Mouse (Mus musculus): ENCODE results near the gene Slitrk4. TPM values are rescaled to one million over a fixed set of nuclear protein-coding genes. Genes with fewer than 3 reads are reported as not detected.

The Slitrk4 gene
- polyA plus RNA-seq (2015; fragmentation: Nextera tagmentation; extraction: Ambion mirVana), result 8.9 and 9.3 TPM in 2 replicates

GRCm38 (mm10) chrX:64276290-64277125 is at the start of gene Slitrk4:
Gene Slitrk4 (minus strand): TSS chrX:64276996.
- no peaks in the 10 kb centered on the region for H3K27me3 ChIP-seq
- peak; percentile 81 for ATAC-seq
- peak within 1 kb of the TSS; percentile 82 for H3K27ac ChIP-seq
- peak within 1 kb of the TSS; percentile 59 for H3K4me2 ChIP-seq (replicated peaks)
- peak within 1 kb of the TSS; percentile 55 for H3K4me3 ChIP-seq (replicated peaks)
- no peaks in the 10 kb centered on the region for H3K9me3 ChIP-seq
- H3K9ac ChIP-seq (replicated peaks), result peak within 1 kb of the TSS; percentile 69
- no peaks in the 10 kb centered on the region for H3K4me1 ChIP-seq (replicated peaks)
- no peaks in the 10 kb centered on the region for H3K36me3 ChIP-seq
- WGBS, result 17% methylated on average over 51 of the region's 54 CpGs

- WGBS, result 83% methylated on average over 2 of the region's 2 CpGs
- no peaks in the 10 kb centered on the region for H3K4me1 ChIP-seq (replicated peaks)
- no peak overlapping the region for H3K4me3 ChIP-seq (replicated peaks)
- no peaks in the 10 kb centered on the region for H3K27me3 ChIP-seq
- H3K36me3 ChIP-seq, result no peaks in the 10 kb centered on the region
- no peak for ATAC-seq
- no peak overlapping the region for H3K4me2 ChIP-seq (replicated peaks)
- H3K9me3 ChIP-seq, result no peaks in the 10 kb centered on the region
- no peak overlapping the region for H3K27ac ChIP-seq
- H3K9ac ChIP-seq (replicated peaks), result no peak overlapping the region
Observed at GRCm38 (mm10) chrX:64319501-64319900, 42.7 kb upstream of the Slitrk4 start.

- H3K9me3 ChIP-seq, result no peaks in the 10 kb centered on the region
- H3K4me3 ChIP-seq (replicated peaks), result peak overlapping the region; percentile 55
- no peak overlapping the region for H3K9ac ChIP-seq (replicated peaks)
- H3K4me1 ChIP-seq (replicated peaks), result no peaks in the 10 kb centered on the region
- H3K36me3 ChIP-seq, result no peaks in the 10 kb centered on the region
- peak overlapping the region; percentile 59 for H3K4me2 ChIP-seq (replicated peaks)
- 23% methylated on average over 6 of the region's 6 CpGs for WGBS
- H3K27ac ChIP-seq, result no peak overlapping the region
- no peaks in the 10 kb centered on the region for H3K27me3 ChIP-seq
- peak; percentile 38 for ATAC-seq
Observed at GRCm38 (mm10) chrX:64277991-64278301, 1.1 kb upstream of the Slitrk4 start.

GRCm38 (mm10) chrX:64277126-64277990 is 562 bp upstream of the Slitrk4 start:
- Histone ChIP-seq H3K9ac (replicated peaks) (peak overlapping the region; percentile 69), H3K9me3 (no peaks in the 10 kb centered on the region), H3K4me3 (replicated peaks) (peak overlapping the region; percentile 55), H3K4me1 (replicated peaks) (no peaks in the 10 kb centered on the region), H3K27ac (peak overlapping the region; percentile 82), H3K36me3 (no peaks in the 10 kb centered on the region), H3K4me2 (replicated peaks) (peak overlapping the region; percentile 59), H3K27me3 (no peaks in the 10 kb centered on the region)
- 22% methylated on average over 19 of the region's 22 CpGs for WGBS
- peak; percentile 48 for ATAC-seq

GRCm38 (mm10) chrX:64275501-64276289 is 1.1 kb downstream of the Slitrk4 start:
- H3K4me1 ChIP-seq (replicated peaks), result no peaks in the 10 kb centered on the region
- peak overlapping the region; percentile 59 for H3K4me2 ChIP-seq (replicated peaks)
- H3K27me3 ChIP-seq, result no peaks in the 10 kb centered on the region
- no peaks in the 10 kb centered on the region for H3K36me3 ChIP-seq
- peak; percentile 72 for ATAC-seq
- peak overlapping the region; percentile 55 for H3K4me3 ChIP-seq (replicated peaks)
- peak overlapping the region; percentile 82 for H3K27ac ChIP-seq
- WGBS, result 11% methylated on average over 39 of the region's 41 CpGs
- no peaks in the 10 kb centered on the region for H3K9me3 ChIP-seq
- peak overlapping the region; percentile 69 for H3K9ac ChIP-seq (replicated peaks)

GRCm38 (mm10) chrX:64263481-64263880 is 13.3 kb downstream of the Slitrk4 start:
- no peak overlapping the region for H3K4me2 ChIP-seq (replicated peaks)
- H3K36me3 ChIP-seq, result no peaks in the 10 kb centered on the region
- ATAC-seq, result no peak
- H3K9me3 ChIP-seq, result no peaks in the 10 kb centered on the region
- no peak overlapping the region for H3K9ac ChIP-seq (replicated peaks)
- WGBS, result 74% methylated on average over 1 of the region's 1 CpGs
- H3K4me3 ChIP-seq (replicated peaks), result no peak overlapping the region
- no peak overlapping the region for H3K27ac ChIP-seq
- H3K27me3 ChIP-seq, result no peaks in the 10 kb centered on the region
- no peaks in the 10 kb centered on the region for H3K4me1 ChIP-seq (replicated peaks)

Other genes starting within 250 kb of the Slitrk4 start
- gene Gm6760, start 124.8 kb downstream of the Slitrk4 start, polyA plus RNA-seq (2015; fragmentation: Nextera tagmentation; extraction: Ambion mirVana), result not detected in 2 replicates
- gene 3830417A13Rik, start 103.4 kb downstream of the Slitrk4 start, polyA plus RNA-seq (2015; fragmentation: Nextera tagmentation; extraction: Ambion mirVana), result not detected in 2 replicates

Data from midbrain, embryonic 13.5 days (tissue).